Mouse (Mus musculus): ENCODE measurements at regions not wholly inside any gene's neighbourhood (a gene's known extent, or its start where the extent isn't known, plus 50 kb on each side); places are given as distances from the start of the nearest gene placed in this dataset.

GRCm38 (mm10) chr10:83926990-83927389 is 204.3 kb downstream of the 1500009L16Rik start:
- TF ChIP-seq CTCF (IDR thresholded peaks at IDR 0.05; ENCODE audit: control insufficient read depth, insufficient read depth, insufficient read length) = no peak
- no peak for TF ChIP-seq USF1 (IDR thresholded peaks at IDR 0.05; ENCODE audit: low read depth)
- no peak for TF ChIP-seq MYOD1 (IDR thresholded peaks at IDR 0.05; ENCODE audit: control insufficient read depth, insufficient read length, low read depth)
- no peak for TF ChIP-seq CEBPB (IDR thresholded peaks at IDR 0.05; ENCODE audit: low read depth)
- TF ChIP-seq MAX (IDR thresholded peaks at IDR 0.05) = no peak
- no peak for TF ChIP-seq FOSL1 (IDR thresholded peaks at IDR 0.05; ENCODE audit: insufficient read depth, low read length, poor library complexity, severe bottlenecking)
- TF ChIP-seq MYOG (IDR thresholded peaks at IDR 0.05; ENCODE audit: control insufficient read depth, extremely low read depth, insufficient read length) = no peak
